Mouse (Mus musculus): Measurements from ENCODE around the gene Afap1l2.

GRCm38 (mm10) chr19:56904095-56904494, 103.9 kb downstream of the Afap1l2 start:
- TF ChIP-seq CTCF (IDR thresholded peaks at IDR 0.05; ENCODE audit: control insufficient read depth, insufficient read depth, low read length) (no peak), POLR2A (IDR thresholded peaks at IDR 0.05; ENCODE audit: borderline replicate concordance, control insufficient read depth, low read depth, low read length) (no peak)

Measured in bone marrow, adult 2 months (tissue).